Mouse (Mus musculus): ENCODE data around the gene Hk2. TPM values are rescaled to one million over a fixed set of nuclear protein-coding genes. Genes with fewer than 3 reads are reported as not detected.
"Not testable (repeated sequence)": the region's sequence is repeated elsewhere in the genome, so short reads cannot be mapped to it uniquely, and the experiment has no call there.

Gene Hk2
- polyA plus RNA-seq, 1 experiment from 2014 or later = 16.7 TPM

GRCm38 (mm10) chr6:82702593-82703017 is 71.6 kb downstream of the Hk2 start:
- ATAC-seq (ENCODE audit: low read depth) = peak; percentile 79
- Histone ChIP-seq H3K4me1 (ENCODE audit: control insufficient read depth, insufficient read depth, low read length) (peaks cover 6% of the 10 kb centered on the region; the same call in 1 of the 2 replicates), H3K27ac (replicated peaks; ENCODE audit: low read depth, low read length) (no peak overlapping the region), H3K9ac (ENCODE audit: low read depth, low read length) (no peak overlapping the region), H3K9me3 (ENCODE audit: control insufficient read depth, low read length) (no peaks in the 10 kb centered on the region), H3K36me3 (ENCODE audit: control insufficient read depth, insufficient read depth, low read length) (no peaks in the 10 kb centered on the region), H3K27me3 (replicated peaks; ENCODE audit: control insufficient read depth, insufficient read depth, low read length) (no peaks in the 10 kb centered on the region), H3K4me2 (ENCODE audit: low read depth, low read length) (no peak overlapping the region), H3K4me3 (ENCODE audit: low read depth, low read length) (no peak overlapping the region)
- DNase-seq (ENCODE audit: low spot score) = peak; percentile 90
- WGBS = 31% methylated on average over 16 of the region's 16 CpGs

- no peak overlapping the region for H3K4me3 ChIP-seq (ENCODE audit: low read depth, low read length)
- ATAC-seq (ENCODE audit: low read depth) (no peak), DNase-seq (ENCODE audit: low spot score) (no peak)
- H3K4me1 ChIP-seq (ENCODE audit: control insufficient read depth, insufficient read depth, low read length) = peaks cover 6% of the 10 kb centered on the region; the same call in 1 of the 2 replicates
- H3K9me3 ChIP-seq (ENCODE audit: control insufficient read depth, low read length) = no peaks in the 10 kb centered on the region
- H3K36me3 ChIP-seq (ENCODE audit: control insufficient read depth, insufficient read depth, low read length) = no peaks in the 10 kb centered on the region
- 52% methylated on average over 6 of the region's 6 CpGs for WGBS
- H3K9ac ChIP-seq (ENCODE audit: low read depth, low read length) = no peak overlapping the region
- H3K27ac ChIP-seq (replicated peaks; ENCODE audit: low read depth, low read length) = no peak overlapping the region
- H3K27me3 ChIP-seq (replicated peaks; ENCODE audit: control insufficient read depth, insufficient read depth, low read length) = no peaks in the 10 kb centered on the region
- H3K4me2 ChIP-seq (ENCODE audit: low read depth, low read length) = no peak overlapping the region
Measured at GRCm38 (mm10) chr6:82701296-82701695, 73.0 kb downstream of the Hk2 start.

GRCm38 (mm10) chr6:82699831-82700230 is 74.4 kb downstream of the Hk2 start:
- Histone ChIP-seq H3K27ac (replicated peaks; ENCODE audit: low read depth, low read length) (no peak overlapping the region; the same call in 1 of the 2 replicates), H3K4me1 (ENCODE audit: control insufficient read depth, insufficient read depth, low read length) (peaks cover 6% of the 10 kb centered on the region; the same call in 1 of the 2 replicates), H3K9me3 (ENCODE audit: control insufficient read depth, low read length) (no peaks in the 10 kb centered on the region), H3K9ac (ENCODE audit: low read depth, low read length) (no peak overlapping the region), H3K4me3 (ENCODE audit: low read depth, low read length) (no peak overlapping the region), H3K27me3 (replicated peaks; ENCODE audit: control insufficient read depth, insufficient read depth, low read length) (no peaks in the 10 kb centered on the region), H3K36me3 (ENCODE audit: control insufficient read depth, insufficient read depth, low read length) (no peaks in the 10 kb centered on the region), H3K4me2 (ENCODE audit: low read depth, low read length) (no peak overlapping the region)
- DNase-seq (ENCODE audit: low spot score) (peak; percentile 50), ATAC-seq (ENCODE audit: low read depth) (peak; percentile 70)
- WGBS = 26% methylated on average over 5 of the region's 5 CpGs

GRCm38 (mm10) chr6:82696736-82697135 is 77.5 kb downstream of the Hk2 start:
- H3K4me3 ChIP-seq (ENCODE audit: low read depth, low read length) = no peak overlapping the region
- no peak overlapping the region for H3K4me2 ChIP-seq (ENCODE audit: low read depth, low read length)
- H3K4me1 ChIP-seq (ENCODE audit: control insufficient read depth, insufficient read depth, low read length) = peaks cover 6% of the 10 kb centered on the region; the same call in 1 of the 2 replicates
- DNase-seq (ENCODE audit: low spot score) (no peak), ATAC-seq (ENCODE audit: low read depth) (no peak)
- no peak overlapping the region for H3K27ac ChIP-seq (replicated peaks; ENCODE audit: low read depth, low read length)
- 90% methylated on average over 3 of the region's 3 CpGs for WGBS
- H3K9me3 ChIP-seq (ENCODE audit: control insufficient read depth, low read length) = no peaks in the 10 kb centered on the region
- H3K9ac ChIP-seq (ENCODE audit: low read depth, low read length) = no peak overlapping the region
- H3K27me3 ChIP-seq (replicated peaks; ENCODE audit: control insufficient read depth, insufficient read depth, low read length) = no peaks in the 10 kb centered on the region
- no peaks in the 10 kb centered on the region for H3K36me3 ChIP-seq (ENCODE audit: control insufficient read depth, insufficient read depth, low read length)

- no peak for ATAC-seq (ENCODE audit: low read depth)
- no peak for DNase-seq (ENCODE audit: low spot score)
Measured at GRCm38 (mm10) chr6:82694668-82695067, 79.6 kb downstream of the Hk2 start.

GRCm38 (mm10) chr6:82689474-82689873 is 84.8 kb downstream of the Hk2 start:
- no peak overlapping the region for H3K9ac ChIP-seq (ENCODE audit: low read depth, low read length)
- no peak overlapping the region for H3K4me3 ChIP-seq (ENCODE audit: low read depth, low read length)
- ATAC-seq (ENCODE audit: low read depth) = no peak
- DNase-seq (ENCODE audit: low spot score) = no peak
- H3K27ac ChIP-seq (replicated peaks; ENCODE audit: low read depth, low read length) = no peak overlapping the region
- H3K4me2 ChIP-seq (ENCODE audit: low read depth, low read length) = no peak overlapping the region
- no peaks in the 10 kb centered on the region for H3K27me3 ChIP-seq (replicated peaks; ENCODE audit: control insufficient read depth, insufficient read depth, low read length)
- 92% methylated on average over 4 of the region's 4 CpGs for WGBS
- H3K9me3 ChIP-seq (ENCODE audit: control insufficient read depth, low read length) = no peaks in the 10 kb centered on the region
- H3K36me3 ChIP-seq (ENCODE audit: control insufficient read depth, insufficient read depth, low read length) = no peaks in the 10 kb centered on the region
- no peaks in the 10 kb centered on the region for H3K4me1 ChIP-seq (ENCODE audit: control insufficient read depth, insufficient read depth, low read length)

More at GRCm38 (mm10) chr6:82694668-82695067, 79.6 kb downstream of the Hk2 start:
- H3K4me1 ChIP-seq (ENCODE audit: control insufficient read depth, insufficient read depth, low read length) = 0 out of 2 replicates have a peak, but pooled peaks cover 1% of the 10 kb centered on the region
- no peak overlapping the region for H3K4me3 ChIP-seq (ENCODE audit: low read depth, low read length)
- 58% methylated on average over 13 of the region's 13 CpGs for WGBS
- H3K27ac ChIP-seq (replicated peaks; ENCODE audit: low read depth, low read length) = no peak overlapping the region
- no peaks in the 10 kb centered on the region for H3K36me3 ChIP-seq (ENCODE audit: control insufficient read depth, insufficient read depth, low read length)
- H3K9ac ChIP-seq (ENCODE audit: low read depth, low read length) = no peak overlapping the region
- no peaks in the 10 kb centered on the region for H3K9me3 ChIP-seq (ENCODE audit: control insufficient read depth, low read length)
- no peak overlapping the region for H3K4me2 ChIP-seq (ENCODE audit: low read depth, low read length)
- no peaks in the 10 kb centered on the region for H3K27me3 ChIP-seq (replicated peaks; ENCODE audit: control insufficient read depth, insufficient read depth, low read length)

GRCm38 (mm10) chr6:82688586-82688985 is 85.7 kb downstream of the Hk2 start:
- H3K9ac ChIP-seq (ENCODE audit: low read depth, low read length); H3K27me3 ChIP-seq (replicated peaks; ENCODE audit: control insufficient read depth, insufficient read depth, low read length); H3K4me1 ChIP-seq (ENCODE audit: control insufficient read depth, insufficient read depth, low read length); H3K4me3 ChIP-seq (ENCODE audit: low read depth, low read length); H3K27ac ChIP-seq (replicated peaks; ENCODE audit: low read depth, low read length); H3K36me3 ChIP-seq (ENCODE audit: control insufficient read depth, insufficient read depth, low read length); ATAC-seq (ENCODE audit: low read depth); H3K9me3 ChIP-seq (ENCODE audit: control insufficient read depth, low read length); H3K4me2 ChIP-seq (ENCODE audit: low read depth, low read length); DNase-seq (ENCODE audit: low spot score): not testable (repeated sequence)
- WGBS = 54% methylated on average over 5 of the region's 5 CpGs

- no peak overlapping the region for H3K27ac ChIP-seq (replicated peaks; ENCODE audit: low read depth, low read length)
- no peaks in the 10 kb centered on the region for H3K36me3 ChIP-seq (ENCODE audit: control insufficient read depth, insufficient read depth, low read length)
- H3K27me3 ChIP-seq (replicated peaks; ENCODE audit: control insufficient read depth, insufficient read depth, low read length) = no peaks in the 10 kb centered on the region
- H3K4me3 ChIP-seq (ENCODE audit: low read depth, low read length) = no peak overlapping the region
- H3K4me2 ChIP-seq (ENCODE audit: low read depth, low read length) = no peak overlapping the region
- DNase-seq (ENCODE audit: low spot score) (no peak), ATAC-seq (ENCODE audit: low read depth) (no peak)
- no peaks in the 10 kb centered on the region for H3K4me1 ChIP-seq (ENCODE audit: control insufficient read depth, insufficient read depth, low read length)
- no peak overlapping the region for H3K9ac ChIP-seq (ENCODE audit: low read depth, low read length)
- no peaks in the 10 kb centered on the region for H3K9me3 ChIP-seq (ENCODE audit: control insufficient read depth, low read length)
Measured at GRCm38 (mm10) chr6:82684136-82684535, 90.1 kb downstream of the Hk2 start.

- not testable (repeated sequence) for DNase-seq (ENCODE audit: low spot score); H3K9ac ChIP-seq (ENCODE audit: low read depth, low read length); ATAC-seq (ENCODE audit: low read depth); H3K27ac ChIP-seq (replicated peaks; ENCODE audit: low read depth, low read length); H3K36me3 ChIP-seq (ENCODE audit: control insufficient read depth, insufficient read depth, low read length); H3K4me1 ChIP-seq (ENCODE audit: control insufficient read depth, insufficient read depth, low read length); H3K9me3 ChIP-seq (ENCODE audit: control insufficient read depth, low read length); H3K27me3 ChIP-seq (replicated peaks; ENCODE audit: control insufficient read depth, insufficient read depth, low read length); H3K4me2 ChIP-seq (ENCODE audit: low read depth, low read length); H3K4me3 ChIP-seq (ENCODE audit: low read depth, low read length)
- 76% methylated on average over 2 of the region's 2 CpGs for WGBS
Measured at GRCm38 (mm10) chr6:82679286-82679685, 95.0 kb downstream of the Hk2 start.
